Mouse (Mus musculus) hindbrain, embryonic 14.5 days (tissue): ENCODE data around the gene Sgo2a. TPM values are rescaled to one million over a fixed set of nuclear protein-coding genes. Genes with fewer than 3 reads are reported as not detected.

Experiments
- ATAC-seq: fragments of 200-750 bp; cut with Nextera tagmentation; 2 replicates; pipeline ENCODE4 v1.8.0; 2017; ENCODE audit warnings: moderate number of reproducible peaks, mild to moderate bottlenecking, moderate TSS enrichment, moderate library complexity; ENCODE audit not compliant: low FRiP score
- DNase-seq: peaks from one replicate; pipeline ENCODE4 v3.0.0-alpha.2; 2015; ENCODE audit warnings: low spot score
- H3K27ac ChIP-seq: fragments of 300-500 bp; sonication (generic); 2 replicates; pipeline ENCODE4 v1.5.1; 2014; ENCODE audit warnings: mild to moderate bottlenecking, moderate library complexity
- H3K27me3 ChIP-seq: fragments of 300-500 bp; sonication (generic); 2 replicates; pipeline ENCODE4 v1.6.1; 2014; ENCODE audit warnings: mild to moderate bottlenecking, low read length, mixed read lengths; ENCODE audit not compliant: control insufficient read depth, insufficient read depth
- H3K36me3 ChIP-seq: fragments of 300-500 bp; sonication (generic); replicated peaks from 2 replicates; pipeline ENCODE4 v1.6.1; 2014; ENCODE audit not compliant: control insufficient read depth, insufficient read depth
- H3K4me1 ChIP-seq: fragments of 300-500 bp; sonication (generic); replicated peaks from 2 replicates; pipeline ENCODE4 v1.6.1; 2014; ENCODE audit warnings: antibody characterized with exemption, low read length, mixed read lengths; ENCODE audit not compliant: control insufficient read depth, insufficient read depth
- H3K4me2 ChIP-seq: fragments of 300-500 bp; sonication (generic); replicated peaks from 2 replicates; pipeline ENCODE4 v1.6.1; 2014; ENCODE audit warnings: mild to moderate bottlenecking, moderate library complexity
- H3K4me3 ChIP-seq: fragments of 300-500 bp; sonication (generic); replicated peaks from 2 replicates; pipeline ENCODE4 v1.5.1; 2014; ENCODE audit warnings: mild to moderate bottlenecking, low read length
- H3K9ac ChIP-seq: fragments of 300-500 bp; sonication (generic); 2 replicates; pipeline ENCODE4 v1.6.1; 2014
- H3K9me3 ChIP-seq: fragments of 300-500 bp; sonication (generic); 2 replicates; pipeline ENCODE4 v1.6.1; 2016; ENCODE audit warnings: low read length; ENCODE audit not compliant: control insufficient read depth
- WGBS: fragments of 180-500 bp; shearing (Covaris S2); extraction: QIAGEN DNeasy Blood & Tissue Kit; methylation state at CpG from one replicate; pipeline ENCODE4 v1.1.7; 2014; 5-methylcytosine and 5-hydroxymethylcytosine counted together
- polyA plus RNA-seq: library from polyadenylated mRNA; unstranded; fragments of >200 nt; fragmentation: Nextera tagmentation; extraction: Ambion mirVana; gene quantifications from 2 replicates; pipeline ENCODE4 v1.2.1, GENCODE M21; 2014

The Sgo2a gene
- polyA plus RNA-seq, 1 experiment from 2014 or later = 3.1 TPM

- ATAC-seq (no peak), DNase-seq (no peak)
- 64% methylated on average over 11 of the region's 11 CpGs for WGBS
- Histone ChIP-seq H3K4me1 (0 out of 2 replicates have a peak, but pooled peaks cover 9% of the 10 kb centered on the region), H3K9ac (no peak overlapping the region), H3K27ac (no peak overlapping the region), H3K36me3 (no peaks in the 10 kb centered on the region), H3K27me3 (no peaks in the 10 kb centered on the region), H3K9me3 (no peaks in the 10 kb centered on the region), H3K4me2 (no peak overlapping the region), H3K4me3 (no peak overlapping the region)
Measured at GRCm38 (mm10) chr1:58055598-58055997, 59.8 kb downstream of the Sgo2a start.

GRCm38 (mm10) chr1:58056074-58056807 is 60.5 kb downstream of the Sgo2a start:
- no peak overlapping the region for H3K4me3 ChIP-seq
- H3K36me3 ChIP-seq = no peaks in the 10 kb centered on the region
- 0 out of 2 replicates have a peak, but pooled peaks cover 9% of the 10 kb centered on the region for H3K4me1 ChIP-seq
- H3K27me3 ChIP-seq = no peaks in the 10 kb centered on the region
- H3K9me3 ChIP-seq = no peaks in the 10 kb centered on the region
- ATAC-seq (no peak), DNase-seq (no peak)
- no peak overlapping the region for H3K27ac ChIP-seq
- no peak overlapping the region for H3K9ac ChIP-seq
- H3K4me2 ChIP-seq = no peak overlapping the region
- WGBS = 78% methylated on average over 13 of the region's 13 CpGs

- no peaks in the 10 kb centered on the region for H3K27me3 ChIP-seq
- H3K27ac ChIP-seq = no peak overlapping the region
- H3K4me2 ChIP-seq = no peak overlapping the region
- ATAC-seq (no peak), DNase-seq (no peak)
- no peak overlapping the region for H3K9ac ChIP-seq
- no peak overlapping the region for H3K4me3 ChIP-seq
- H3K4me1 ChIP-seq = 0 out of 2 replicates have a peak, but pooled peaks cover 9% of the 10 kb centered on the region
- WGBS = 75% methylated on average over 11 of the region's 11 CpGs
- H3K36me3 ChIP-seq = no peaks in the 10 kb centered on the region
- H3K9me3 ChIP-seq = no peaks in the 10 kb centered on the region
Measured at GRCm38 (mm10) chr1:58056939-58057338, 61.2 kb downstream of the Sgo2a start.

- no peak overlapping the region for H3K27ac ChIP-seq
- no peak overlapping the region for H3K4me3 ChIP-seq
- H3K4me1 ChIP-seq = 0 out of 2 replicates have a peak, but pooled peaks cover 9% of the 10 kb centered on the region
- ATAC-seq (no peak), DNase-seq (no peak)
- H3K27me3 ChIP-seq = no peaks in the 10 kb centered on the region
- no peaks in the 10 kb centered on the region for H3K36me3 ChIP-seq
- no peaks in the 10 kb centered on the region for H3K9me3 ChIP-seq
- no peak overlapping the region for H3K9ac ChIP-seq
- 95% methylated on average over 4 of the region's 4 CpGs for WGBS
- H3K4me2 ChIP-seq = no peak overlapping the region
Measured at GRCm38 (mm10) chr1:58058846-58059245, 63.1 kb downstream of the Sgo2a start.

GRCm38 (mm10) chr1:58062131-58062530 is 66.4 kb downstream of the Sgo2a start:
- H3K27me3 ChIP-seq = no peaks in the 10 kb centered on the region
- 91% methylated on average over 7 of the region's 7 CpGs for WGBS
- no peak overlapping the region for H3K9ac ChIP-seq
- no peaks in the 10 kb centered on the region for H3K9me3 ChIP-seq
- H3K4me2 ChIP-seq = no peak overlapping the region
- no peak for DNase-seq
- H3K4me1 ChIP-seq = no peaks in the 10 kb centered on the region
- ATAC-seq = no peak
- H3K4me3 ChIP-seq = no peak overlapping the region
- no peak overlapping the region for H3K27ac ChIP-seq
- no peaks in the 10 kb centered on the region for H3K36me3 ChIP-seq

GRCm38 (mm10) chr1:58065151-58065550 is 69.4 kb downstream of the Sgo2a start:
- DNase-seq (no peak), ATAC-seq (no peak)
- H3K27ac ChIP-seq = no peak overlapping the region
- no peaks in the 10 kb centered on the region for H3K4me1 ChIP-seq
- 87% methylated on average over 5 of the region's 5 CpGs for WGBS
- no peak overlapping the region for H3K4me2 ChIP-seq
- no peaks in the 10 kb centered on the region for H3K36me3 ChIP-seq
- H3K27me3 ChIP-seq = no peaks in the 10 kb centered on the region
- H3K9me3 ChIP-seq = no peaks in the 10 kb centered on the region
- H3K9ac ChIP-seq = no peak overlapping the region
- H3K4me3 ChIP-seq = no peak overlapping the region

- no peak overlapping the region for H3K27ac ChIP-seq
- 82% methylated on average over 3 of the region's 3 CpGs for WGBS
Measured at GRCm38 (mm10) chr1:58065606-58066005, 69.8 kb downstream of the Sgo2a start.

GRCm38 (mm10) chr1:58069181-58069580 is 73.4 kb downstream of the Sgo2a start:
- Histone ChIP-seq H3K9me3 (no peaks in the 10 kb centered on the region), H3K27me3 (no peaks in the 10 kb centered on the region), H3K9ac (no peak overlapping the region), H3K4me3 (no peak overlapping the region), H3K4me1 (no peaks in the 10 kb centered on the region; the same call in 1 of the 2 replicates), H3K27ac (no peak overlapping the region), H3K36me3 (no peaks in the 10 kb centered on the region), H3K4me2 (no peak overlapping the region)
- DNase-seq (no peak), ATAC-seq (no peak)
- WGBS = 88% methylated on average over 6 of the region's 6 CpGs

More at GRCm38 (mm10) chr1:58065606-58066005, 69.8 kb downstream of the Sgo2a start:
- Histone ChIP-seq H3K4me1 (no peaks in the 10 kb centered on the region), H3K9ac (no peak overlapping the region), H3K36me3 (no peaks in the 10 kb centered on the region), H3K27me3 (no peaks in the 10 kb centered on the region), H3K4me3 (no peak overlapping the region), H3K4me2 (no peak overlapping the region), H3K9me3 (no peaks in the 10 kb centered on the region)
- no peak for ATAC-seq
- DNase-seq = no peak

- Histone ChIP-seq H3K4me1 (no peaks in the 10 kb centered on the region; the same call in 1 of the 2 replicates), H3K4me2 (no peak overlapping the region), H3K4me3 (no peak overlapping the region), H3K27me3 (no peaks in the 10 kb centered on the region), H3K27ac (no peak overlapping the region), H3K36me3 (no peaks in the 10 kb centered on the region), H3K9me3 (no peaks in the 10 kb centered on the region), H3K9ac (no peak overlapping the region)
- ATAC-seq = no peak
- DNase-seq = no peak
- WGBS = 90% methylated on average over 11 of the region's 11 CpGs
Measured at GRCm38 (mm10) chr1:58070091-58070490, 74.3 kb downstream of the Sgo2a start.
